Mouse (Mus musculus) frontal cortex, postnatal 14 days (tissue): ENCODE data around the gene Nudt8.
A peak's percentile ranks its signal among the peaks of the same experiment; 100 is the strongest.
"Not testable (repeated sequence)": the region's sequence is repeated elsewhere in the genome, so short reads cannot be mapped to it uniquely, and the experiment has no call there.

Source experiments
- DNase-seq, 2 experiments: peaks; one replicate each; pipeline ENCODE4 v3.0.0; 2022; ENCODE audit warnings: low spot score in 2 of 2

Gene Nudt8

GRCm38 (mm10) chr19:4000119-4000900 is at the start of gene Nudt8, which contains the start of gene Gm49405:
Nudt8 (plus strand) TSS chr19:4000580.
Gm49405 (plus strand) TSS chr19:4000626.
- peak; percentile 93 to 95 for DNase-seq

GRCm38 (mm10) chr19:3951461-3951860 is 48.9 kb upstream of the Nudt8 start:
- DNase-seq, result no peak

- no peak for DNase-seq
Measured at GRCm38 (mm10) chr19:3952099-3952498, 48.3 kb upstream of the Nudt8 start.

- no peak for DNase-seq
Measured at GRCm38 (mm10) chr19:3955033-3955432, 45.3 kb upstream of the Nudt8 start.

- DNase-seq, result no peak
Measured at GRCm38 (mm10) chr19:3955804-3956203, 44.6 kb upstream of the Nudt8 start.

GRCm38 (mm10) chr19:3957296-3958036 is 42.9 kb upstream of the Nudt8 start:
- DNase-seq, result not testable (repeated sequence)

- DNase-seq, result no peak
Measured at GRCm38 (mm10) chr19:3958470-3958869, 41.9 kb upstream of the Nudt8 start, which contains the start of gene Aldh3b3. Aldh3b3 (plus strand) TSS chr19:3958645.

- no peak for DNase-seq
Measured at GRCm38 (mm10) chr19:3959030-3959429, 41.4 kb upstream of the Nudt8 start.

GRCm38 (mm10) chr19:3960211-3960610 is 40.2 kb upstream of the Nudt8 start:
- no peak for DNase-seq

GRCm38 (mm10) chr19:3961805-3962204 is 38.6 kb upstream of the Nudt8 start:
- not testable (repeated sequence) for DNase-seq

GRCm38 (mm10) chr19:3962469-3962868 is 37.9 kb upstream of the Nudt8 start:
- no peak for DNase-seq

- DNase-seq, result no peak
Measured at GRCm38 (mm10) chr19:3964030-3964429, 36.4 kb upstream of the Nudt8 start.

GRCm38 (mm10) chr19:3966330-3967075 is 33.9 kb upstream of the Nudt8 start:
- DNase-seq, result no peak

GRCm38 (mm10) chr19:3967258-3967657 is 33.1 kb upstream of the Nudt8 start:
- no peak for DNase-seq

- no peak for DNase-seq
Measured at GRCm38 (mm10) chr19:3972229-3972628, 28.2 kb upstream of the Nudt8 start, which contains the start of gene Aldh3b2. Aldh3b2 (plus strand) TSS chr19:3972328.

- not testable (repeated sequence) for DNase-seq
Measured at GRCm38 (mm10) chr19:3974608-3975007, 25.8 kb upstream of the Nudt8 start.

GRCm38 (mm10) chr19:3975866-3976265 is 24.5 kb upstream of the Nudt8 start:
- DNase-seq, result no peak

GRCm38 (mm10) chr19:3980309-3980708 is 20.1 kb upstream of the Nudt8 start:
- DNase-seq, result peak in 1 of 2 experiments; percentile 74

GRCm38 (mm10) chr19:3980917-3981316 is 19.5 kb upstream of the Nudt8 start:
- no peak for DNase-seq

- DNase-seq, result no peak
Measured at GRCm38 (mm10) chr19:3983527-3984200, 16.7 kb upstream of the Nudt8 start.

GRCm38 (mm10) chr19:3985261-3985681 is 15.1 kb upstream of the Nudt8 start:
- no peak for DNase-seq
